Mouse (Mus musculus) lung, postnatal 4 days (tissue): ENCODE measurements at regions not wholly inside any gene's neighbourhood (a gene's known extent, or its start where the extent isn't known, plus 50 kb on each side); places are given as distances from the start of the nearest gene placed in this dataset.

Source experiments
- DNase-seq, 2 experiments: peaks; one replicate each; pipeline ENCODE4 v3.0.0; 2021

DNA sequence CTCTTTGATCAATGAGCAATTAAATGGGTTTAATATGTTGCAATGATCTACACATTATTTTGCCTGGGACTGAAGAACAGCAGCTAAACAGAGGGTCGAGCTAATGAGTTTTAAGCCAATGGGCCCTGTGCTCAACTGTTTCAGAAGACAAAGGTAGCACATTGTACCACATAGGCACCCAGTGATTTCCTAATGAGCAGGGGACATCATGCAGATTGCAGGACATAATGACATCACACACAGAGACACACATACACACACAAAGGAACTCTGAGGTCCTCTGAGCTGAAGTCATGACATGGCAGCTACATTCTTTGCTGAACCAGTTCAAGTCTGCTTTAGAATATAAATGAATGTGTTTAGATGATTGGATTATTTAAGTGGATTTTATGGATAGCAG is 71.9 kb downstream of the Zfp330 start:
- DNase-seq, result no peak

DNA sequence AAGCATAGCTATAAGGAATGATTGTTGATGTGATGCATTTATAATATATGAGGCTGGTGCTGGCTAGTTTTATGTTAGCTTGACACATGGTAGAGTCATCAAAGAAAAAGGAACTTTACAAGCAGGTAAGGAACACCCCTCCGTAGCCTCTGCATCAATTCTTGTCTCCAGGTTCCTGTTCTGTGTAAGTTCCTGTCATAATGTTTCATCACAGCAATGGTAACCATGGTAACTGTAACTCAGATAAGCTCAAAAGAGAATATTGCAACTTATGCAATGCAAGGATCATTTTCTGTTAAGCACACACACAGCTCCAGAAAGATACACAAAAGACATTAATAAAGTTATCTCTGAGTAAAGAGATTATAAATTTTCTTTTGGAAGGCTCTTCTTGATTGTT is 73.5 kb downstream of the Zfp330 start:
- DNase-seq, result no peak

DNA sequence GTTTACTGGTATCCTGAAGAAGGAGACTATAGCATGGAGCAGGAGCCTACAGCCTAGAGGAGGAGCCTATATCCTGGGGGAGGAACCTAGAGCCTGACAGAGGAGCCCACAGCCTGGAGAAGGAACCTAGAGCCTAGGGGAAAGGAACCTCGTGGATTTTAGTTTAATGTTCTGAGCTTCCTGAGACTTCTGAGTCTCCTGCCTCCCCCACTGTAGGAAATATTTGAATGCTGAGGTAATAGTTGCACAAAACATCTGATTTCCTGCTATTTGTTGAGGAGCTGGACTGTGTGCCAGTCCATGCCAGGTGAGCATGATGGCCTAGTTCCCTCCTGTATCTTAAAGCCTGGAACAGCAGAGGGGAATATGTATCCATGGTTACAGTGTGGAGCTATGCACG is 74.7 kb downstream of the Zfp330 start:
- DNase-seq, result no peak

DNA sequence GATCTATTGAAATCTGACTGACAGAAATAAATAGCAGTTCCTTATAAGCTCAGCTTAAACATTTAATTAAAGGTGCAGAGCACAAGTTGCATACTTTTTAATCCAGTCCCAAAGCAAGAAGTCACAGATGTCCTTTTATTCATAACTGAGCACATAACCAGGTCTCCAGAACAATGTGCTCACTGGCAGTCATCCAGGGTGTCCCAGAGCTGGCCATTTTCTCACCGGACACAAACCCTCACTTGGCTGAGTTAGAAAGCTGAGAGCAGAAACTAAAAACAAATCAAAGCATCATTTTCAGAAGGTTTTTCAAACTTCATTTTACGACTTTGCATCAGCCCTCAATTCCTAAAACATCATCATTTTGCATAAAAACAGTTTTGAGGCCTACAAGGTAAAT is 75.9 kb downstream of the Zfp330 start:
- no peak for DNase-seq

DNA sequence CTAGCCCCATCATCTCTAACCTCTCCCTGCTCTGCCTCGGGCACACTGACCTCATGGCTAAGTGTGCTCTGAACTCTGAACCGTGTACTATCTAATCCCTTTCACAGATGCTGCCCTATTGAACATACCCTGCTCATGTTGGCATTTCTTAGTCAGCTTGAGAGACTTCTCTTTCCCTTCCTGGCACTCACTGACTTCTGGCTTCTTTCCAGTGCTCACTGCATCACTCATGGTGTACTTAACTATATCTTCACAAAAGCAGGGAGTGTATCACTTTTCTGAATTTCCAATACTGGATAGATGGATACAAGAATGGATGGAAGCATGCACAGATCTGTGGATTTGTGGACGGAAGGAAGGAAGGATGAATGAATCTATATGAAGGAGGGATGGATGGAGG is 80.9 kb downstream of the Zfp330 start:
- no peak for DNase-seq

DNA sequence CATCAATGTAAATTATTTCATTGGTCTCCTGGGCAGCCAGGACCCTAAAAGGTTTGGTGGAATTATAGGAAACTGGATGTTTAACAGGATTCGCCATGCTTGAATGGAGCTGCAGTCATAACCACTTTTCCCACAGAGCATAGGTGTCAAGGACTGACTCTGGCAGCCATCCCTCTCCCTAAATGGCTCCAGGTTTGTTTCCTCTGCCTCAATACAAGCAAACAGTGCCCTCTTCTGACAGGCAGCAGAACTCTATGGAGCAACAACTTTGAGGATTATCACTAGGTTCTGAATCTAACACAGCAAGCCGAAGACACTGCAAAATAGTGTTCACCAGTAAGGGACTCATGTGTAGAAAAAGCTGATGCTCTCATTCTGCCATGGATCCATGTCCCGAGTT is 84.6 kb downstream of the Zfp330 start:
- DNase-seq, result peak in 1 of 2 experiments; percentile 25

DNA sequence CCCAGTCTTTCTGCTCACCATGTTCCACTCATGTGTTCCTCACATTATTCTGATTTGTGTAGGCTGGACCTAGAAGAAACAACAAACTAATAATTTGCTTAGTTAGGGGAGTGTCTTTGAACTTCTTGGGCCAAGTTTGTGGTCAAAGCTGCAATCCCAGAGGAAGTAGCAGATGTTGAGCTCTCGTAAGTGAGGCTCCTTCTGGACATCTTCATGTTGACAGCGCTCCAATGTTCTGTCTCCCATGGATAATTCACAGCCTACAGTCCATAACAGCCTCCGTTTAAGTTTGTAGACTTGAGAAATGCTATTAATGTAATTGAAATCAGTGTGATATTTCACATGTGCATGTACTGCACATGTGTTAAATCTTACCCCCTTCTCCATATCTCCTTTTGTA is 88.0 kb downstream of the Zfp330 start:
- DNase-seq, result no peak

DNA sequence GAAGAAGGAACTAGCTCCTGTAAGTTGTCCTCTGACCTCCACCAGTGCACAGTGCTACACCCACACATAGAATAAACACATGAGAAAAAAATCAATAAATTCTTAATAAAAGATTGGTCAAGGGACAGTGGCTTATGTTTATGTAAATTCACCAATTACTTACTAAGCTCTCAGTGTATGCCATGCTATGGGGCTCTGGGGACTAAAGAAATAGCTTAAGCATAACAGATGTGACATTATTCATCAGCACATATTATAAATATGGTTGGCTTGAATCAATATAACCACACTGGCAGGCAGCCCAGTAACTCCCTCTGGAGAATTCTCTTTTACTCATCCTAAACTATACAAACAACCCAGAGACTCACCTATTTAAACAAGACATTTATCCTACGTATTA is 95.2 kb downstream of the Zfp330 start:
- no peak for DNase-seq

DNA sequence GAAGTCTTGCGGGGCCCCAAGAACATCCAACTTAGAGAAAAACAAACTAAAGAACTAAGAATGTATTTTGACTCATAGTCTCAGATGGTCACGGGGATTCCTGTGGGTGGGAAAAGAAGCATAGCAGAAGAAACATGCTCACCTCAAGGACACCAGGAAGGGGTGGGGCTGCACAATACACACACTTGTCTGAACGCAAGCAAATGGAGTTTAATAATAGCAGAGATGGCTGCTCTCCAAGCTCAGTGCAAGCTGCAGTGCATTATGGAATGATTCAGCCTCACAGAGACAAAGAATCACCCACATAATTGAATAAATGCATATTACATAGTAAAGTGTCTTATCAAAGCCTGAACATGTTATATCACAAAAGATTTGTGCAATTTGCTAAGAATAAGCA is 96.2 kb downstream of the Zfp330 start:
- no peak for DNase-seq

DNA sequence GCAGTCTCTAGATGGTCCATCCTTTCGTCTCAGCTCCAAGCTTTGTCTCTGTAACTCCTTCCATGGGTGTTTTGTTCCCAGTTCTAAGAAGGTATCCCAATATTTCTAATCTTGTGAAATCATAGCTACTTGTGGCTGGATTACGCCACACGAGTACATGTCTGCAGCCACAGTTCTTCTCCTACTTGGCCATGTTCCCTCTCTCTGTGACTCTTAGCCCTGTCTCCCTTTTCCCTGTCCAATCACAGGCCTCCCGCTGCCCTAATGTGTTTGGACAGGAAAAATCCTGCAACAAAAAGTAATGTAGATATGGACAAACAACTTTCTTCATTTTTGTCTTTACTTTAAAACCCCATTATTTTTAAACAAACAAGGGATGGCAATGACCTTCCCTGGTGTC is 104.7 kb downstream of the Zfp330 start:
- no peak for DNase-seq

DNA sequence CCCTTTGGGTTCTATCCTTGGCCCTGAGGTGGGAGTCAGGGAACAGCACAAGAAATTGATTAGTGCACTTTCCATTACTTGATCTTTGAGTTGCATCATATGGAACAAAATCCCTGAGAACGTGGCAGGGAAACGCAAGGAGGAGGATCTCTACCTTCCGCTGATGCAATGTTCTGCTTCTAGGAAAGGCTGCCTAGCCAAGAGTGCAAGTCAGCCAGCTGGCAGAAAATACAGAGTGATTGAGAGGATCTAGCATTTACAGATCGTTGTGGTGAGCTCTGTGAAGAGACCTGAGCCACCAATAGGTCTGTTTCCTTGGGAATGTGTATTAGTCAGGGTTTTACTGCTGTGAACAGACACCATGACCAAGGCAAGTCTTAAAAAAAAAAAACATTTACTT is 108.8 kb downstream of the Zfp330 start:
- no peak for DNase-seq

DNA sequence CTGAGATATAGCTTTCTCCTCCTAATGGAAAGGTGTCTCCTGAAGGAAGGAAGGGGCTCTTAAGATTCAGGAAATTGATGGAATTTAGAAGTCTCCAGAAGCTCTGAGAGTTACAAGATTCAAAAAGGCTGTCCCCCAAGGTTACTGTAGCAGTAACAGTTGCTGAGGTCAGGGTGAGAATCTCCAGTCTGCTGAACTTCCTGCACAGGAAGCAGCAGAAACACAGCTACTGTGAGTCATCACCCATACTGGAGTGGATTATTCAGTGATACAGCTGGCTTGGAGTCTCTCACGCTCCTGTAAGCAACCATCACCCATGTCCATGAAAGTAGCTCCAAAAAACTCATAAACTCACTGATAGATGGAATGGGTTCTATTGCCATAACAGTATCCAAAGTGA is 133.5 kb downstream of the Zfp330 start:
- DNase-seq, result no peak

DNA sequence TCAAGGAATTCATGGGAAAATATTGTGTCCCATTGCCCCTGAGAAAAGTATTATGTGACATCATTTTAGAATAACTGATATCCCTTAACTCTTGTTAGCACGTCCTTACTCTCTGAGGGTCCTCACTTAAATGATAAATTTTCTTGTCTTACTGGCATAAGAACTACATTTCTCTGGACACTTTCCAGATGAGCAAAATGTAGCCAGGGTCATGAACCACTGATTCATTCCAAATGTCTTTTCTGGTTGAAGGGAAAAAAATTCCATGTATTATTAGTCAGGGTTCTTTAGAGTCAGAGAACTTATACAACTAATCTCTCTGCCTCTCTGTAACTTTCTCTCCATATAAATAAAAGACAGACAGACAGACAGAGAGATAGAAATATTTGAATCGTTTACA is 143.5 kb downstream of the Zfp330 start:
- DNase-seq, result no peak

DNA sequence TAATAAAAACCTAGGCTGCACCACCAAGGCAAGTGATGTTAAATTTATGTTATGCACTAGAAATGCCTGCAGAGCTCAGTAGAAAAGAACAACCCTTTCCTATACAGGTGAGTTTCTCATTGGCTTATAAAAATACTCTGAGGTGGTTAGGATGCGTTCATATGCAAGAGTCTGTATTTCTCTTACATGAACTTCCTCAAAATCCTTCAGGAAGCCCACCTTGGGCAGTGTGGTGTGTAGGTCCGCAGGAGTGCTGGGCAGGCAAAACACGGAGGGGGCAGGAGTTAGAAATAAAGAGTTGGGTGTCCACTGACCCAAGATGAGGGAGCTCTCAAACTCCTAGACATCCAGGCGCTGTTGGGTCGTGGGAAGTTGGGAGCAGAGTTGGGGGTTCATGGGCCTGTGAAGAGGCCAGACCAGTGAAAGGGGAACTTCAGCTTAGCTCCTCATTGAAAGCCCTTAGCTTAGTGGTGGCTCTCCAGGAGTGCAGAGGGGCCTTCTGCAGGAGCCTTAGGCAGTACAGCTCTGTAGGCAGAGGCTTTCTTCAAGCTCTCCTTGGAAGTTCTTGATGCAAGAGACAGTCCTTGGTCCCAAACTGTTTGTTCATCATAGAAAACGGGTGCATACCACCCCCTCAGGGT is 150.0 kb downstream of the Zfp330 start:
- DNase-seq, result no peak

DNA sequence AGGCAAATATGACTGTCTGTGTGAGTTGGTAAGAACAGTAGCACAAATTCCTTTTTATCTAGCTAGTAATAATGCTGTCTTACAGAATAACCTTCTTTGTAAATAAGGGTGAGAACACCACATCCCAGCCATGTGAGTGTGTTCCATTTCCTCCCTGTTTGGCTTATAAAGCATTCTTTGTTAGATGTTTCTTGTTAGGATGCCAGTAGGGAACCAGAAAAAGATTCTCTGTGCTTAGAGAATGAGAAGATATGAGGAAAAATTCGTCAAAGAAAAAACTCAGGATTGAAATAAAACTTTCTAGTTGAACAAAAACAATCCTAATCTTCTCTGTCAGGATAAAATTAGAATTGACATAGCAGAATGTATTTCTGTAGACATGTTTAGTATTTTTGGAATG is 155.3 kb downstream of the Zfp330 start:
- DNase-seq, result no peak

DNA sequence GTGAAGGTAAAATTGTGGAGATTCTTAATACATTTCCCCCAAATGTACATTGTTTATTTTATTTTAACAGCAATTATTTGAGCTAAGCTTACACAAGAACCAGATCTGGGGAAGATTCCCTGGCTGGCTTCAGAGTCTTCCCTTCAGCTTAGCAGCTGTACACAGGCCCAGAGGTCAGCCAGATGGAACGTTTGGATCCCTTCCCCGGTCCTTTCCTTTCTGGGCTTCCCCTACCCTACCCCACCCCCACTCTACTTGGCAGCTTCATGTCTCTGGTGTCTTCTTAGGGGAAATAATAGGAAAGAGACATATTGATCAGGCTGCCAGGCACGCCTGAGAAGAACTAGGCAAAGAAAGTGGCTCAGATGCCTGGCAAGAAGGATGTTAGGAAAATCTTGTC is 172.4 kb downstream of the Zfp330 start:
- DNase-seq, result peak in 1 of 2 experiments; percentile 33

DNA sequence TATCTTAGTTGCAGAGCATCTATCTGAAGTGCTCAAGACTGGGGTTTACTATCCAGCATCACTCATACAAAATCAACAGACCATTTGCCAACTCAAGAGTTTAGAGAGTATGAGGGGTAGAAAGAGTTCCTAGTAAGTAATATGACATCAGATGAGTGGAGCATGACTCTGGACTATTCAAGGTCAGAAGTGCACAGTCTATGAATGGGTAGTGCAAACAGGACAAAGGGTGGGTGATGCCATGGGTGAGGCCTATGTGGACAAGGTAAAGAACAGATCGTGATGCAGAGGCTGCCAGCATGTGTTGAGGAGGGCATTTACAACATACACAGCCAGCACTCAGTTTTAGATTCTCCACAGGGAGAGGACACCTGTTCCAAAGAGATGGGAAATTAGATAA is 170.4 kb upstream of the Il15 start:
- DNase-seq, result no peak

DNA sequence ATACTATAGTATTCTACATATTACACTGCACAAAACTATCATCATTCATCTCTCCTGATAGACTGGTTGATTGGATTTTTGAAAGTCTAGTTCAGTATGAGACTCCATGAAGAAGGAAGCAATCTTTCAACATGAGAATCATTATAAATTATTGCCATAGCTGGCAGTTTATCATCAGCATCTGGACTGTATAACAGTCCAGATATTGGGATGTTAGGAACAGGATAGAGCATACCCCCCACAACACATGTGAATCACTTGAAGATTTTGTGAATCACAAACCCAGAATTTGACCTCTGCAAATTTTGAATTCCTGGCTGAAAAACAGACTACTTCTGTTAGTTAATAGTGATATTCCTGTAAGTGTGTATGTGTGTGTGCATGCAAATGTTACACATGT is 135.1 kb upstream of the Il15 start:
- DNase-seq, result no peak

DNA sequence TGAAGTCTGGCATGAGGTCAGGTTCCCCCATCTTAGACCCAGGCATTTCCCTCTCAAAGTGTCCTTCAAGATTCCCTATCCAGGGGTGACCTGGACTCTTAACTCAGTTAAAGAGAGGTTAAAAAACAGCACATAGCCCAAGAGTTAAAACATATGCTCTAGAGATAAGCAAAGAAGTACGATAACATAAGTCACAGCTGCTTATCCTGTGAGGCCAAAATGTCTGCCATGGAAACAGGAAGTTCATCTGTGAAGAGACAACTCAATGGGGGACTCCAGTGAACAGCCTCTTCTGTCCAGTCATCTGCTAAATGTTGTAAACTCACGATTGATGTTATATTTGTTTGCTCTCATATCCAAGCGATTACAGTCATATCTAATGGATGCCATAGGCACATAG is 126.1 kb upstream of the Il15 start:
- DNase-seq, result no peak

DNA sequence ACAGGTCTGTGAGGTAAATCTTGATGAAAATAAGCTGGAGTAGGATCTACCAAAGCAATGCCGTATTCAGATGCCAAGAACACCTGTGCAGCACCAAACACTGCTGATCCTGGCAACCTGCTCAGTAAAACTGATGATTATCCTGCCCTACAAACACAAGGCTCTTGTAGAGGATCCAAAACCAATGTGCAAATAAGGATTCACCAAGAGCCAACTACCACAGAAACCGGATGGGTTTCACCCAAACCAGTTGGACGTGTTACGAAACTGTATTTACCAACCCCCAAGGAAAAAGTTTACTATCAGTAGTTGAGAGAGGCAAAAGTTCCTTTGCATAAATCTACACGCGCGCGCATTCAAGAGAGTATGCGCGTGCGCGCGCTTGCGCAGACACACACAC is 120.8 kb upstream of the Il15 start:
- no peak for DNase-seq

DNA sequence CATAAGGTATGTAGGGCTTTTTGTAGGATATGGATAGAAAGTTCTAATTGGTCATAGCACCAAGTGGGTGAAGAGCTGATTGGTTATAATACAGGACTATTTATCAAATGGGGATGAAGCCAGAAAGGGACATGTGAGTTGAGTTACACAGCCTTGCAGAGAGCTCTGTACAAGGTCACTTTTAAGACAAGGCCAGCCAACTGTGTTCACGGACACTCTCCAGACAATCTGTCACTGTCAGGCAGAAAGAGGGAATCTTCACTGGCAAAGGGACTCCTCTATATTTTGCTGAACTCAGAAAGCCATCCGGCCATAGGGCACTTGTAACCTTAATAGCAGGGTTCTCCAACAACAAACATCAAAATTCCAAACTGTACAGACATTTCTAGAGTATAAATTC is 95.5 kb upstream of the Il15 start:
- no peak for DNase-seq

DNA sequence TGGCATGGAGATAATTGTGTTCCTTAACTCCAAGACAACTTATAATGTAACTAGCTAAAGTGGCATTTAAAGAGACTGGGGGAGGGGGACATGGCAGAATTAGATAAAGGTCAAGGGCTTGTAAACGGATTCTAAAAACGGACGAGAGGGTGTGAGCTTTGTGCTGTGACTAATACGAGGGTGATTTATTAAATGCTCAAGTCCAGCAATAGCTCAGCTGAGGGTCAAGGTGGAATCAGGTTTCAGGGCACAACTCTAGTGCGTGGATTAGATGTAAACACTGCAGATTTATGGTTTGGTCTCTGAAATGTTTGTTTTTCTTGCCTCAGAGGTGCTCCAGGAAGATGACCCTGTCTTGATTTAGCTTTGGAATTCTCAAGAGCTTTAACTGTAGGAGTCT is 74.8 kb upstream of the Il15 start:
- no peak for DNase-seq

DNA sequence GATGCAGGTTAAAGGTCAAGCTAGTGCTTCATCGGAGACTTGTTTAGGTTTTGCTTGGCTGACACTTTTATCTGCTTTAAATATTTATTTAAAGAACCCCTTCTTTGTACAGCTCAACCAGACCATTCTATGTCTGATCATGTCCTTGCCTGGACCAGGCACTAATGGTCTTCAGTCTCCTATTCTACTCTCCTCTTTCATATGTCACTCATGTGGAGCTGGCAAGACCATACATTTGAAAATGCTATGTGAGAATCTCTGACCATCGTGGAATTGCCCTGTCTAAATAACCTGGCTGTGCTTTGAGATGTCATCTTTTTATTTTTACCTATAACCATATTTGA is 74.4 kb upstream of the Il15 start:
- DNase-seq, result no peak

DNA sequence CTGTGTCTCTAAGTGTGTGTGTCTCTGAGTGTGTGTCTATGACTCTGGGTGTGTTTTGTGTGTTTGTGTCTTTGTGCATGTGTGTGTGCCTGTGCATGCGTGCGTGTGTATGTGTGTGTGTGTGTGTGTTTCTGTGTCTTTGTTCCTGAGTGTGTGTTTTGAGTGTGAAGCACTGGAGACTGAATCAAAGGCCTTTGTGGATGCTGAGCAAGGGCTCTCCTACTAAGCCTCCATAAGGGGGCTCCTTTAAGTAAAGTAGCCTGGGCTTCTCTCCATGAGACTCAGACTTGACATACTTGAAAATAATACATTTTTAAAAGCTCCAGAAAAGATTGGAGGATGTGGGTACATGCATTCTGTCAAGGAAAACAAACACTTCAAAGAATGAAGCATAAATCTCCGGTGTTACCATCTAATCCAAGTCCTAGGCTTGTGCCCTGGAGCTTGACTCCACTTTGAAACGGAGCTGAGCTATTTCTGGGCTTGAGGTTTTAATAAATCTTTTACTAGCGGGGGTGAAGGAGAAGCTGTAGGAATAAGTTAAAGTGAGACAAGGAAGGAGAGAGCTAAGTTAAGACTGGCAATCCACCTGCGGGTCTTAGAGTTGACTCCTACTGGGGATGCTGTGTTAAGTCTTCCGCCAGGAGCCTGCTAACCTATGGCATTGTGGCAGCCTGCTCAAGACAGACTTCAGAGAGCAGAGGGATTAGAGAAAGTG is 73.8 kb upstream of the Il15 start:
- DNase-seq, result no peak

DNA sequence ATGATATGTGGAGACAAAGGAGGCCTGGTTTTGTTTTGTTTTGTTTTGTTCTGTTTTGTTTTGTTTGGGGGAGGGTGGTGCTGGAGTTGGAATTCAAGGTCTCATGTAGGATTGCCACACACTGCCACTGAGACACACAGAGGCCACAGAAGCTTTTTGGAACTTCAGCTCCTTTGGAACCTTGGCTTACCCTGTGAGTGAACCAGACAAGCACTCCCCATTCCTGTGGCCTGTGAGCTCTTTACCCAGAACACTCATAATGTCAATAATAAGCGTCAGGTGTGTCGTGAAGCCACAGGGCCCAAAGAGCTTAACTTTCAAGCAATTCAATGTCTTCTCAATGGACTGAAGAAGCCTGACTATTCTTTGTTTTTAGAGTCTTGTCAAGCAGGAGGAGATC is 70.2 kb upstream of the Il15 start:
- no peak for DNase-seq
